ENCODE assay signal across 8 mouse cellular contexts in the genomic region with DNA sequence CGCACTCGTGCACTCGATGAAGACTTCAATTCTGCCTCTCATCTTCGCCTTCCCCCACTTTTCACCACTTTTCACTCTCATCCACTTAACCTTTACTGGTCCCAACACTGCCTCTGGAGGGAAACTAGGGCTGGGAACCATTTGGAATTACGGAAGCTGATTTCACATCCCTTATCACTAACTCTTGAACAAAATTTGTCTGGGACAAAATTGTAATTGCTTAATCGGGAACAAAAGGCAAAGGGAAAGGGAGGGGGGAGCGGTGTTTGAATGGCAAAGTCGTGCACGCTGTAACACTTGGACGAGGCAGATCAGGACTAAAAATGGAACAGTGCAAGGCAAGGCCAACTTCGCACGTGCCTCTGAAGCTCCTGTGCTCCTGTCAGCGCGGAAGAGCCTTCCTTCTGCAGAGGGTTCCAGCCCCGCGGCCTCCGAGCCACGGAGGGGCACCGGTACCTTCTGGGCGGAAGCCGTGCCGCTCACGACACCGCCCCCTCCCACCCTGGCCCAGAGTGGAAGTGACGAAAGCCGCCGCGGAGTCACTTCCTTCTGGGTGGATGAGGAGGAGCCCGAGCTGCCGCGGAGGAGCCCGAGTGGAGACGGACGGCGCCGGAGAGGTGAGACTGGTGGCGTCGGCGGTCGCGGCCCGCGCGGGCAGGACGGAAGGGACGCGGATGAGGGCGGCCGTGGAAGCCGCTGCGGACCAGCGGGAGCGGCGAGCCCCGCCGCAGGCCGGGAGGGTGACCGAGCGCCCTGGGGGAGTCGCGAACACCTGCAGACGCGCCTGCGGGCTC. TPM values are rescaled to one million over a fixed set of nuclear protein-coding genes. Genes with fewer than 3 reads are reported as not detected.
DNase-seq lines count a peak whose midpoint lies in the region; ATAC-seq lines count a peak whose summit lies in the region.

A gene (plus strand): TSS at position 365 of the 794 bp plus-strand sequence.

- H3K4me3 ChIP-seq in hindbrain, embryonic 14.5 days (replicated peaks; ENCODE audit: low read length), result peak within 1 kb of the TSS; percentile 99

- peaks cover 30% of the 10 kb centered on the region for H3K36me3 ChIP-seq in hindbrain, embryonic 14.5 days (replicated peaks; ENCODE audit: control insufficient read depth, insufficient read depth)

- peak; percentile 98 for ATAC-seq in hindbrain, embryonic 14.5 days (ENCODE audit: low FRiP score)

- peak within 1 kb of the TSS; percentile 100 for H3K9ac ChIP-seq in hindbrain, embryonic 14.5 days

- no peaks in the 10 kb centered on the region for H3K9me3 ChIP-seq in hindbrain, embryonic 14.5 days (ENCODE audit: control insufficient read depth, low read length)

- H3K27ac ChIP-seq in hindbrain, embryonic 14.5 days, result peak within 1 kb of the TSS; percentile 91

- 5% methylated on average over 55 of the region's 64 CpGs for WGBS in hindbrain, embryonic 14.5 days

- no peaks in the 10 kb centered on the region for H3K27me3 ChIP-seq in hindbrain, embryonic 14.5 days (ENCODE audit: control insufficient read depth, insufficient read depth, low read length)

- peaks cover 17% of the 10 kb centered on the region for H3K4me1 ChIP-seq in hindbrain, embryonic 14.5 days (replicated peaks; ENCODE audit: control insufficient read depth, insufficient read depth, low read length)

- peak within 1 kb of the TSS; percentile 73 for H3K4me2 ChIP-seq in hindbrain, embryonic 14.5 days (replicated peaks)

- peak; percentile 47 for DNase-seq in WW6 (ENCODE audit: low read depth, low spot score)
- DNase-seq in cerebellum, postnatal 36 days, result peak; percentile 87 to 91
- DNase-seq in frontal cortex, postnatal 36 days (ENCODE audit: low spot score in 2 of 2), result peak; percentile 89 to 92
- DNase-seq in hindbrain, embryonic 14.5 days (ENCODE audit: low spot score), result peak; percentile 88
- DNase-seq in layer of hippocampus, postnatal 36 days, result peak; percentile 91
- peak; percentile 92 for DNase-seq in lung, postnatal 25 days (ENCODE audit: low spot score)
- peak; percentile 85 for DNase-seq in retina, embryonic 14.5 days (ENCODE audit: low spot score)
- peak; percentile 91 to 95 for DNase-seq in thymus, postnatal 36 days

RNA-seq across cellular contexts. Expression of the gene that starts here (rescaled TPM):
- 7.0 and 7.1 TPM in 2 replicates for polyA plus RNA-seq in hindbrain, embryonic 14.5 days (2014; fragmentation: Nextera tagmentation; extraction: Ambion mirVana)
- 10 to 100 TPM; 23.2 TPM for total RNA-seq in layer of hippocampus, postnatal 36 days (2021)

Comparison
In these comparisons a context has a peak if more than half of its experiments do, and no peak if none do; other contexts are left out.
1. Peak in every context shown above with its lines: DNase-seq, ATAC-seq, H3K4me3 ChIP-seq and H3K27ac ChIP-seq.